Mouse (Mus musculus) heart, embryonic 12.5 days (tissue): ENCODE measurements around the gene Nos1. TPM values are rescaled to one million over a fixed set of nuclear protein-coding genes. Genes with fewer than 3 reads are reported as not detected.
"Not testable (repeated sequence)": the region's sequence is repeated elsewhere in the genome, so short reads cannot be mapped to it uniquely, and the experiment has no call there.

Source experiments
- ATAC-seq: fragments of 200-750 bp; cut with Nextera tagmentation; 2 replicates; pipeline ENCODE4 v1.8.0; 2017; ENCODE audit warnings: moderate TSS enrichment, moderate library complexity; ENCODE audit not compliant: insufficient number of reproducible peaks, low FRiP score
- H3K27ac ChIP-seq: fragments of 300-500 bp; sonication (generic); 2 replicates; pipeline ENCODE4 v1.5.1; 2016; ENCODE audit warnings: mild to moderate bottlenecking, moderate library complexity; ENCODE audit not compliant: poor library complexity, severe bottlenecking
- H3K27me3 ChIP-seq: fragments of 300-500 bp; sonication (generic); replicated peaks from 2 replicates; pipeline ENCODE4 v1.6.1; 2016; ENCODE audit warnings: mild to moderate bottlenecking, moderate library complexity
- H3K36me3 ChIP-seq: fragments of 300-500 bp; sonication (generic); 2 replicates; pipeline ENCODE4 v1.6.1; 2016; ENCODE audit warnings: mild to moderate bottlenecking, moderate library complexity
- H3K4me1 ChIP-seq: fragments of 300-500 bp; sonication (generic); replicated peaks from 2 replicates; pipeline ENCODE4 v1.6.1; 2016; ENCODE audit warnings: mild to moderate bottlenecking
- H3K4me2 ChIP-seq: fragments of 300-500 bp; sonication (generic); 2 replicates; pipeline ENCODE4 v1.6.1; 2016; ENCODE audit warnings: mild to moderate bottlenecking, moderate library complexity
- H3K4me3 ChIP-seq: fragments of 300-500 bp; sonication (generic); 2 replicates; pipeline ENCODE4 v1.5.1; 2016; ENCODE audit warnings: mild to moderate bottlenecking
- H3K9ac ChIP-seq: fragments of 300-500 bp; sonication (generic); 2 replicates; pipeline ENCODE4 v1.6.1; 2016; ENCODE audit warnings: mild to moderate bottlenecking, moderate library complexity
- H3K9me3 ChIP-seq: fragments of 300-500 bp; sonication (generic); replicated peaks from 2 replicates; pipeline ENCODE4 v1.6.1; 2016; ENCODE audit warnings: mild to moderate bottlenecking, moderate library complexity
- WGBS: fragments of 180-500 bp; shearing (Covaris S2); methylation state at CpG from one replicate; pipeline ENCODE4 v1.1.7; 2016; 5-methylcytosine and 5-hydroxymethylcytosine counted together
- polyA plus RNA-seq: library from polyadenylated mRNA; unstranded; fragments of >200 nt; fragmentation: Nextera tagmentation; extraction: Ambion mirVana; gene quantifications from 2 replicates; pipeline ENCODE4 v1.2.1, GENCODE M21; 2016

Nos1 gene
- polyA plus RNA-seq, 1 experiment from 2014 or later: 0.09 TPM

DNA sequence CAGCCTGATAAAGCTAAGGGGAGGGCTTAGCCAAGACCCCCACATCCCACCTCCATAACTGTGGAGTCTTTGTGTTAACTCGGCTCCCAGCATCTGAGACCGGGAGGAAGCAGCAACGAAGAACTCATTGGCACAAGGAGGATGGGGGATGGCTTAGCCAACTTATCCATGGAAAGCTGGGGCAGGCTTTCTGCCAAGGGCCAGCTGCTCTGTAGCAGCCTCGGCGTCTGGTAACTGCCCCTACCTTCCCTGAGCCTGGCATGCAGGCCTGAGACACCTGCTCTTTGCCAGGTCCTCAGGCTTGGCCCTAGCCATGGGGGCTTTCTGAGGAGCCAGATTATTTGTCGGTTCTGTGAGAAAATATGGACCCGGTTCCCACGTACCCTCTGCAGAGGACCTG, 93.0 kb downstream of the Nos1 start:
- H3K4me2 ChIP-seq: no peak overlapping the region
- 72% methylated on average over 8 of the region's 8 CpGs for WGBS
- no peak overlapping the region for H3K4me3 ChIP-seq
- no peak overlapping the region for H3K9ac ChIP-seq
- 0 out of 2 replicates have a peak, but pooled peaks cover 14% of the 10 kb centered on the region for H3K27me3 ChIP-seq
- no peak overlapping the region for H3K27ac ChIP-seq
- H3K36me3 ChIP-seq: no peaks in the 10 kb centered on the region
- no peak for ATAC-seq
- H3K9me3 ChIP-seq: peaks cover 12% of the 10 kb centered on the region; the same call in 1 of the 2 replicates
- H3K4me1 ChIP-seq: no peaks in the 10 kb centered on the region

DNA sequence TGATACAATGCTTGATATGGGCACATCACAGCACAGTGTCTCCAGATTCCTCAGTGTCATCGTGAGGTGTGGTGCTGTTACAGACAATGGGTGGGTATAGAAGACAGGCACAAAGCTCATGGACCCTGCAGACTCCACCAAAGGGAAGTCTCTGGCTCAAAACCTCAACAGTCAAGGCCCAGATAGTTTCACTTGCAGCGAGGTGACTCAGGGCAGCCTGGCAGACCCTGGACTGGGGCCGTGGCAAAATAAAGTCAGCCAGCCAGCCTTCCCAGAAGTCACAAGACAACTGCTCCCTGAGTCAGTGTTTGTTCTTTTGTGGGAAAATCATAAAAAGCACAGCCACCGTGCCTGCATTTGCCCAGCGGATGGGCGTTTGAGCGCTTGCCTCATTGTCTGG, 93.4 kb downstream of the Nos1 start:
- no peak overlapping the region for H3K4me2 ChIP-seq
- peaks cover 12% of the 10 kb centered on the region; the same call in 1 of the 2 replicates for H3K9me3 ChIP-seq
- no peak overlapping the region for H3K9ac ChIP-seq
- H3K4me3 ChIP-seq: no peak overlapping the region
- H3K27ac ChIP-seq: no peak overlapping the region
- 0 out of 2 replicates have a peak, but pooled peaks cover 10% of the 10 kb centered on the region for H3K27me3 ChIP-seq
- no peaks in the 10 kb centered on the region for H3K4me1 ChIP-seq
- WGBS: 87% methylated on average over 7 of the region's 7 CpGs
- no peaks in the 10 kb centered on the region for H3K36me3 ChIP-seq
- no peak for ATAC-seq

DNA sequence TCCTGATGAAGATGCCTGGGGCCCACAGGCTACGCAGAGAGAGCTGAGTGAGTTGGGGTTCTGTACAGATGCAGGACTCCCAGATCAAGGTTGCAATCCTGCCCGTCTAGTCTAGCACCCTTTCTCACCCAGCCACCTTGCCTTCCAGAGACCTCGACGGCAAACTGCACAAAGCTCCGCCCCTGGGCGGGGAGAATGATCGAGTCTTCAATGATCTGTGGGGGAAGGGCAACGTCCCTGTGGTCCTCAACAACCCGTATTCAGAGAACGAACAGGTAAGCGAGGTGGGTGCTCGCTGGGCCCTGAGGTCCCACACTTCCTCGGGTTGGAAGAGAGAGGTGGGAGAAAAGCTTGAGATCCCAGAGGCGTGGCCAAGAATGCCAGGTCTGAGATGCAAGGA, 98.3 kb downstream of the Nos1 start:
- Histone ChIP-seq H3K27ac (no peak overlapping the region), H3K4me2 (no peak overlapping the region), H3K27me3 (no peaks in the 10 kb centered on the region), H3K4me1 (no peaks in the 10 kb centered on the region), H3K9ac (no peak overlapping the region), H3K9me3 (peaks cover 23% of the 10 kb centered on the region; the same call in 1 of the 2 replicates), H3K36me3 (no peaks in the 10 kb centered on the region), H3K4me3 (no peak overlapping the region)
- 42% methylated on average over 14 of the region's 14 CpGs for WGBS
- no peak for ATAC-seq

DNA sequence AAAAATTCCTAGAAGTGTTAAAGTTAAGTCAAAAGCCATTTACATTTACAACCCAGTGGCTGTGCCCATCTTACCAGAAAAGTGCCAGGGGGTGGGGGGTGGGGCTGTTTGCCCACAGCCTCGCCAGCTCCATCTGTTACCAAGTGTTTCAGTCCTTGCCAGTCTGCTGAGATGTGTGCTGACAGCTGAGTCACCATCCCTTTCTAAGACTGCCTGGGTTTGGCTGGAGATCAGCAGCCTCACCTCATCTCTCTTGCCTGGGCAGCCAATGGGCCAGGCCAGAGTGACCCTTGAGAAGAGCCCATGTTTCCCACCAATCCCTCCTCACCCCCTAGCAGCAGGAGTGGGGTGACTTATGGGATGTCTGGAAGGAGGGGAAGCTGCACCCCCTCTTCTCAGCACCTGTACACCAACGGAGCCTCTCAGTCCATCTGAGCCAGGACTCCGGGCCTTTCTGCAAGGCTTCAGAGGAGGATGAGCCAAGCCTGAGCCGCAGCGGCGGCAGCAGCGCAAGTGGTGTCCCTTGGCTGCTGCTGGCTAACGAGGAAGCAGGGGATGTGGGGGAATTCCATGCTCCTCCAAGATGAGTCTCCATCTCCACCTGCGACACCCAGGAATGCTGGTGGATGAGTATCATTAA, 100.2 kb downstream of the Nos1 start:
- Histone ChIP-seq H3K36me3 (no peaks in the 10 kb centered on the region), H3K9ac (no peak overlapping the region), H3K9me3 (peaks cover 23% of the 10 kb centered on the region; the same call in 1 of the 2 replicates), H3K4me3 (no peak overlapping the region), H3K27ac (no peak overlapping the region), H3K4me2 (no peak overlapping the region), H3K4me1 (no peaks in the 10 kb centered on the region), H3K27me3 (no peaks in the 10 kb centered on the region)
- 86% methylated on average over 9 of the region's 9 CpGs for WGBS
- no peak for ATAC-seq

DNA sequence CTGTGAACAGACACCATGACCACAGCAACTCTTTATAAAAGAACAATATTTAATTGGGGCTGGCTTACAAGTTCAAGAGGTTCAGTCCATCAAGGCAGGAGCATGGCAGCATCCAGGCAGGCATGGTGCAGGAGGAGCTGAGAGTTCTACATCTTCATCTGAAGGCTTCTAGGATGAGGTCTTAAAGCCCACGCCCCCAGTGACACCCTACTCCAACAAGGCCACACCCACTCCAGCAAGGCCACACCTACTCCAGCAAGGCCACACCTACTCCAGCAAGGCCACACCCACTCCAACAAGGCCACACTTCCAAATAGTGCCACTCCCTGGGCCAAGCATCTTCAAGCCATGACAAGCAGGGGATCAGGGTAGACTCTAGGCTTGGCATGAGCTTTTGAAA, 101.6 kb downstream of the Nos1 start:
- ATAC-seq: not testable (repeated sequence)
- 83% methylated on average over 1 of the region's 1 CpGs for WGBS

DNA sequence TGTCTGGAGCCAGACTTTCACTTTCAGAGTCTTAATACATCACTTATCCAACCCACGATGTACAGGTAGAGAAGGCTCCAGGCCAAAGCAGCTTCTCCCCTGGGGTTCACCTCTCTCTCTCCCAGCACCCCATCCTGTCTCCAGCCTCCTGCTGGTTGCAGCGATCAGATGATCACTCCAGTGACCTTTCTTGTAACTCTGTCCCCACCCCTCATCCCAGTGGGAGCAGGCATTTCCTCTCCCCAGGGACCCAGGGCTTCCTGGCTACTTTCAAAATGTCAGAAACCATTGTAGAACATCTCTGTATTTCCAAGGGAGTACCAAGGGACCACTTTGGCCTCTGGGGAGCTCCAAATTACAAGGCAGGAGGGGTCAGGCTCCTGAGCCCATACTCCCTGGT, 104.2 kb downstream of the Nos1 start:
- no peak for ATAC-seq
- H3K9me3 ChIP-seq: peaks cover 11% of the 10 kb centered on the region; the same call in 1 of the 2 replicates
- no peak overlapping the region for H3K4me2 ChIP-seq
- H3K27ac ChIP-seq: no peak overlapping the region
- whole genome bisulfite sequencing: 49% methylated on average over 2 of the region's 2 CpGs
- no peak overlapping the region for H3K9ac ChIP-seq
- no peaks in the 10 kb centered on the region for H3K4me1 ChIP-seq
- H3K36me3 ChIP-seq: no peaks in the 10 kb centered on the region
- no peak overlapping the region for H3K4me3 ChIP-seq
- no peaks in the 10 kb centered on the region for H3K27me3 ChIP-seq

More for the DNA sequence above, 101.6 kb downstream of the Nos1 start:
- H3K27me3 ChIP-seq, H3K36me3 ChIP-seq, H3K9ac ChIP-seq, H3K27ac ChIP-seq, H3K4me3 ChIP-seq, H3K4me1 ChIP-seq, H3K4me2 ChIP-seq: not testable (repeated sequence)
- peaks cover 15% of the 10 kb centered on the region; the same call in 1 of the 2 replicates for H3K9me3 ChIP-seq

DNA sequence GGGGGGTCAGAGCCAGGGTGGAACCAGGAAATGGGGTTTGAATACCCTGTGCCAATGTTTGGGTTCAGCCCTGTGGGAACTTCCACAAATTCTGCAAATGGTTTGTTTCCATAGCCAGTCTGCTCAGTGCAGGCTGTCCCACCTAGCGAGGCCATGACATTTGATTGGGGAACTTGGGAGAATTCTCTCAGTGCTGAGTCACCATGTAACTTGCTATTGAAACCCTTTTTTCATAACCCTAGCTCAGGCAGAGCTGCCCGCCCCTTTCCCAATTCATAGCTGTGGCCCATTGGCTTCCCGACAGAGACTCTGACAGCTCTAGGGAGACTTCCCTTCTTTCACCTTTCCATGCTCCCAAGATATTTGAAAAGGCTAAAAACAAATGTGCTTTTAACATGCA, 107.3 kb downstream of the Nos1 start:
- H3K4me2 ChIP-seq: no peak overlapping the region
- WGBS: 64% methylated on average over 3 of the region's 3 CpGs

DNA sequence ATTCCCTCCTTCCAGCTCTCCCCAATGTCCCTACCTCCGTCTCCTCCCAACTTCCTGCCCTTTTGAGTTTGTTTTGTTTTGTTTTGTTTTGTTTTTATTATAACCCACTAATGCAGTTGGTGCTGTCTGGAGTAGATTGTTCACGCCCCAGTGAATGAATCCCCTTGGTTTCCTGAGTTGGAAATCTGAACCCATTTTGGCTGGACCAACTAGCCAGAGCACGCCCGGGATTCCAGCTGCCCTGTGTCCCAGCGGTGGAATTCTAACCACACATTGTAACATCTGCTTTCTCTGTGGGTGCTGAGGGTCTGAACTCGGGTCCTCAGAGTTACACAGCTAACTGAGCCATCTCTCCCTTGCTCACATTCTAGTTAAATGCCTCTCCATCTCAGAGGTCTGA, 108.1 kb downstream of the Nos1 start:
- Histone ChIP-seq H3K4me1 (0 out of 2 replicates have a peak, but pooled peaks cover 8% of the 10 kb centered on the region), H3K9ac (no peak overlapping the region), H3K27ac (no peak overlapping the region), H3K36me3 (no peaks in the 10 kb centered on the region), H3K4me3 (no peak overlapping the region), H3K9me3 (no peaks in the 10 kb centered on the region), H3K4me2 (no peak overlapping the region), H3K27me3 (no peaks in the 10 kb centered on the region)
- 50% methylated on average over 6 of the region's 6 CpGs for WGBS
- ATAC-seq: no peak

More for the DNA sequence above, 107.3 kb downstream of the Nos1 start:
- no peak for ATAC-seq
- no peaks in the 10 kb centered on the region for H3K9me3 ChIP-seq
- 0 out of 2 replicates have a peak, but pooled peaks cover 4% of the 10 kb centered on the region for H3K4me1 ChIP-seq
- H3K4me3 ChIP-seq: no peak overlapping the region
- H3K9ac ChIP-seq: no peak overlapping the region
- H3K36me3 ChIP-seq: no peaks in the 10 kb centered on the region
- no peak overlapping the region for H3K27ac ChIP-seq
- no peaks in the 10 kb centered on the region for H3K27me3 ChIP-seq

DNA sequence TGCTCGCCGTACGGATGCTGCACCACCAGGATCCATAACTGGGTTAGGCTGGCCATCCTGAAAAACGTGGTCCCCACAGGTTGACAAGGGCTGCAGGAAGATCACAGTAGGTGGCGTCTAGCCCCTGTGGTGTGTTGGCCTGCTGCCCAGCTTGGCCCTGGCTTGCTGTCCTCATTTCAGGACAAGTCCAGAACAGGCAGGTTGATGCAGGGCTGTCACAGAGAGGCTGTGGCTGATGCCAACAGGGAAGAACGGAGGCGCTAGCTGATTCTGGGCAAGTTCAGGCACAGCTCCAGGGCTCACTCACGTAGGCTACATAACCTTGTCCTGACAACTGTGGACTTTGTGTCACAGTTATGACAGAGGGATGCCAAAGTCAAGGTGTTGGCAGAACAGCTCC, 108.7 kb downstream of the Nos1 start:
- H3K36me3 ChIP-seq: no peaks in the 10 kb centered on the region
- WGBS: 65% methylated on average over 8 of the region's 8 CpGs
- no peak overlapping the region for H3K4me2 ChIP-seq
- H3K4me1 ChIP-seq: 0 out of 2 replicates have a peak, but pooled peaks cover 9% of the 10 kb centered on the region
- H3K27ac ChIP-seq: no peak overlapping the region
- H3K9ac ChIP-seq: no peak overlapping the region
- H3K27me3 ChIP-seq: no peaks in the 10 kb centered on the region
- ATAC-seq: no peak
- no peak overlapping the region for H3K4me3 ChIP-seq
- H3K9me3 ChIP-seq: no peaks in the 10 kb centered on the region

DNA sequence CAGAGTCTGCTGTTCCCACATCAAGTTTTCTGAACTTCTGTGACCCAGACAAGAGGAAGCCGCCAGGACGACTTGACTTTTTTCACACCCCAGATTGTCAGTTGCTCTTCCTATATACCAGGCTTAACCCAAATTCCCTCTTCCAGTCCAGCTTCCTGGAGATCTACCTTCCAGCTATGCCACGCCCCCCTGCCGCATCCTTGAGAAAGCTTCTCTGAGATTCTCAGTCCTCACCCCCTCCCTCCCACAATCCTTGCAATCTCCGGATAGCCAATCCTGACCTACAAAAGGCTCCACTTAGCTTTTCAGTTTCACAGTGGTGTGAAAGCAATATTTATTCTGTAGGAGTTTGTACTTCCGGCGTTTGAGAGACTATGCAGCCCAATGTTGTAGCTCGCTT, 110.0 kb downstream of the Nos1 start:
- Histone ChIP-seq H3K36me3 (no peaks in the 10 kb centered on the region), H3K4me3 (no peak overlapping the region), H3K9me3 (no peaks in the 10 kb centered on the region), H3K4me1 (0 out of 2 replicates have a peak, but pooled peaks cover 9% of the 10 kb centered on the region), H3K27me3 (no peaks in the 10 kb centered on the region), H3K27ac (no peak overlapping the region), H3K9ac (no peak overlapping the region), H3K4me2 (no peak overlapping the region)
- ATAC-seq: no peak
- 47% methylated on average over 8 of the region's 8 CpGs for WGBS

DNA sequence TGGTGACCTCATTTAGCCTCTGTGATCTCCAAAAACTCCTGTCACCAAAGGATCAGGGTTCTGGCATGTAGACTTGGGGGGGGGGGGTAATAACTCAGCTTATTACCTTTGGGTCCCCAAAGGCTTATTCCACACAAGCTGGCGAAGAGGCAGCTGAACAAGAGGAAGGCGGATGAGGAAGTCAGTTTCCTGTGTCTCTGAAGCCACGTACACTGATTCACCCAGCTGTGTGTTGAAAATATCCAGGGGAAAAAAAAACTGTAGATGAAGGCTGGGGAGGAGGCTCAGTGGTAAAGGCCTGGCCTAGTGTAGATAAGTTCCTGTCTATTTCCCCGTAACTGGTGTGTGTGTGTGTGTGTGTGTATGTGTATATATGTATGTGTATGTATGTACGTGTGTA, 110.7 kb downstream of the Nos1 start:
- no peak overlapping the region for H3K4me3 ChIP-seq
- no peaks in the 10 kb centered on the region for H3K27me3 ChIP-seq
- no peaks in the 10 kb centered on the region for H3K36me3 ChIP-seq
- 0 out of 2 replicates have a peak, but pooled peaks cover 9% of the 10 kb centered on the region for H3K4me1 ChIP-seq
- H3K9ac ChIP-seq: no peak overlapping the region
- WGBS: 64% methylated on average over 5 of the region's 5 CpGs
- no peak for ATAC-seq
- H3K9me3 ChIP-seq: no peaks in the 10 kb centered on the region
- no peak overlapping the region for H3K4me2 ChIP-seq
- no peak overlapping the region for H3K27ac ChIP-seq

DNA sequence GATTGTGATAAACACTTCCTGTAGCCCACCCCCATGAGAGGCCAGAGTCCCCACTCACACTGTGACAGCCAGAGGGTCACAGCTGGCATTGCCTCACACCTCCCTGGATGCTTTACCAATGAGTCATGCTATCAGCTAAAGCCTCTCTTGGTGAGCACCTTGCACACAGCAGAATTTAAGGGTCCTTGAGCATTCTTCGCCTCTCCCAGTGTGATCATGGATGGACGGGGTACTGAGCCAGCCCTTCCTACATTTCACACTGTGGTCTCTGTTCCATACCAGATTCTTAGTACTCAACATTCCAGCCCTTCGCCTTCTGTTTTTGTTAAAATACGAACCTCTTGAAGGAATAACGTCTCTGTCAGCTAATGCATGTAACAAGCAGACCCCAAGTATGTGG, 113.2 kb downstream of the Nos1 start:
- Histone ChIP-seq H3K4me3 (no peak overlapping the region), H3K9ac (no peak overlapping the region), H3K36me3 (no peaks in the 10 kb centered on the region), H3K27ac (no peak overlapping the region), H3K27me3 (0 out of 2 replicates have a peak, but pooled peaks cover 2% of the 10 kb centered on the region), H3K4me2 (no peak overlapping the region), H3K9me3 (no peaks in the 10 kb centered on the region), H3K4me1 (peaks cover 22% of the 10 kb centered on the region)
- WGBS: 74% methylated on average over 5 of the region's 5 CpGs
- no peak for ATAC-seq
